In the genomic region with DNA sequence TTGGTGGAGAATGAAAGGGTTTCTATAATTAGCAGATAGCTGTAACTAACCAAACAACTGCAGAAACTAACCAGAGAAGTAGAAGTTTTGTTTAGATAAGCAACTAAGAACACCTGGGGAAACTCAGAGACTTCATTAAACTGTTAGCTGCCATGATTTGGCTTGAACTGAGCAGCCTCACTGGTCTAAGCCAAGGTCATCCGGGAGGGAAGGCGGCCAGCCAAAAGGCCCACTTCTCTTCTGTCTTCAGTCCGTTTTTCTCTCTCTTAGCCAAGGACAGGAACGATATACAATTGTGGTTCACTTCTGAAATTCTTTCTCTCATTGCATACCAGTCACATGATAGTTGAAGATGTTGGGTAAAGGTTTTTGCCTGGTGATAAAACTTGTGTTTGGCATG, we compare ENCODE assay signal across 14 mouse cellular contexts. TPM values are rescaled to one million over a fixed set of nuclear protein-coding genes. Genes with fewer than 3 reads are reported as not detected.
A peak's percentile ranks its signal among the peaks of the same experiment; 100 is the strongest.
DNase-seq lines count a peak whose midpoint lies in the region; ATAC-seq and TF ChIP-seq lines count a peak whose summit lies in the region.
"Had no signal": no experiment of that assay in that cellular context is flagged by ENCODE, and none has a peak within 500 bp of the region (broad histone marks: within the 10 kb centered on the region; RNA-seq: fewer than 3 reads in every experiment).

No protein-coding gene starts in this region.

- H3K4me2 ChIP-seq in kidney, embryonic 14.5 days (replicated peaks; ENCODE audit: low read depth, low read length), result no peak overlapping the region
- H3K4me2 ChIP-seq: forebrain, embryonic 15.5 days; limb, embryonic 15.5 days; midbrain, embryonic 12.5 days; neural tube, embryonic 13.5 days had no signal

- H3K27me3 ChIP-seq in kidney, embryonic 14.5 days (ENCODE audit: control insufficient read depth, insufficient read depth, low read length), result no peaks in the 10 kb centered on the region
- H3K27me3 ChIP-seq: forebrain, embryonic 15.5 days; limb, embryonic 15.5 days; neural tube, embryonic 13.5 days had no signal

- no peak for TF ChIP-seq POLR2A in embryonic fibroblast, embryonic 13.5 days (IDR thresholded peaks at IDR 0.05; ENCODE audit: low read depth, low read length)

- H3K9ac ChIP-seq in kidney, embryonic 14.5 days (ENCODE audit: low read depth, low read length), result no peak overlapping the region
- H3K9ac ChIP-seq: forebrain, embryonic 15.5 days; limb, embryonic 15.5 days; midbrain, embryonic 12.5 days; neural tube, embryonic 13.5 days had no signal

- no peak for DNase-seq in kidney, adult 11 months
- DNase-seq in adipocyte (ENCODE audit: low spot score), result peak; percentile 52
- peak; percentile 80 for DNase-seq in lung, postnatal 10 days
- DNase-seq in left cerebral cortex, adult 18-20 months (ENCODE audit: low spot score in 2 of 2), result no peak
- no peak for DNase-seq in layer of hippocampus, adult 2 months (ENCODE audit: low spot score in 2 of 2)
- no peak for DNase-seq in cerebellum, postnatal 4 days (ENCODE audit: low spot score in 2 of 2)
- DNase-seq: right cerebral cortex, postnatal 14 days had no signal

- peak overlapping the region; percentile 52; the same call in 1 of the 2 replicates for H3K27ac ChIP-seq in kidney, embryonic 14.5 days (ENCODE audit: low read depth, low read length)
- peak overlapping the region; percentile 91 for H3K27ac ChIP-seq in embryonic fibroblast, embryonic 13.5 days (ENCODE audit: insufficient read depth, low read length)
- H3K27ac ChIP-seq in layer of hippocampus, adult 2 months, result no peak overlapping the region
- H3K27ac ChIP-seq: forebrain, embryonic 15.5 days; hindbrain, postnatal 0 days; limb, embryonic 15.5 days; midbrain, embryonic 12.5 days; neural tube, embryonic 13.5 days had no signal

- ATAC-seq in kidney, embryonic 14.5 days (ENCODE audit: low FRiP score, low TSS enrichment), result no peak
- ATAC-seq: forebrain, embryonic 15.5 days; hindbrain, postnatal 0 days had no signal

- peaks cover 62% of the 10 kb centered on the region for H3K4me1 ChIP-seq in kidney, embryonic 14.5 days (ENCODE audit: control insufficient read depth, insufficient read depth, low read length)
- H3K4me1 ChIP-seq in embryonic fibroblast, embryonic 13.5 days (ENCODE audit: control insufficient read depth, insufficient read depth, low read length), result peaks cover 16% of the 10 kb centered on the region

- no peak for TF ChIP-seq CTCF in embryonic fibroblast, embryonic 13.5 days (IDR thresholded peaks at IDR 0.05; ENCODE audit: borderline replicate concordance, insufficient read depth, low read length)
- no peak for TF ChIP-seq CTCF in layer of hippocampus, adult 2 months (conservative IDR thresholded peaks at IDR 0.05)

- WGBS in kidney, embryonic 14.5 days, result 41% methylated on average over 4 of the region's 4 CpGs

- H3K36me3 ChIP-seq in kidney, embryonic 14.5 days (ENCODE audit: control insufficient read depth, insufficient read depth, low read length), result peaks cover 4% of the 10 kb centered on the region; the same call in 1 of the 2 replicates
- H3K36me3 ChIP-seq: forebrain, embryonic 15.5 days; limb, embryonic 15.5 days; midbrain, embryonic 12.5 days; neural tube, embryonic 13.5 days had no signal

- no peak overlapping the region for H3K4me3 ChIP-seq in kidney, embryonic 14.5 days (ENCODE audit: low read length)
- H3K4me3 ChIP-seq in embryonic fibroblast, embryonic 13.5 days (ENCODE audit: insufficient read depth, low read length), result no peak overlapping the region
- H3K4me3 ChIP-seq in layer of hippocampus, adult 2 months, result no peak overlapping the region
- H3K4me3 ChIP-seq: forebrain, embryonic 15.5 days; limb, embryonic 15.5 days; midbrain, embryonic 12.5 days; neural tube, embryonic 13.5 days had no signal

- H3K9me3 ChIP-seq in kidney, embryonic 14.5 days (ENCODE audit: control insufficient read depth, low read length), result no peaks in the 10 kb centered on the region
- H3K9me3 ChIP-seq: forebrain, embryonic 15.5 days; limb, embryonic 15.5 days; midbrain, embryonic 12.5 days; neural tube, embryonic 13.5 days had no signal

RNA-seq across cellular contexts. Expression of a gene that starts 59.9 kb away (rescaled TPM):
- polyA plus RNA-seq in kidney, embryonic 14.5 days (2014; fragmentation: Nextera tagmentation; extraction: Ambion mirVana), result 51.4 and 73.9 TPM in 2 replicates
- 30.9 and 47.2 TPM in 2 replicates for polyA plus RNA-seq in embryonic fibroblast, embryonic 13.5 days (2011; ENCODE audit: insufficient read length, low read depth, missing spikeins)
- 10 to 100 TPM; 30.1 to 30.8 TPM for total RNA-seq in left cerebral cortex, adult 18-20 months (2021)
- 10 to 100 TPM; 32.7 to 41.7 TPM for total RNA-seq in layer of hippocampus, adult 2 months (2021)

Comparison
In these comparisons a context has a peak if more than half of its experiments do, and no peak if none do; other contexts are left out.
1. DNase-seq: peak in adipocyte (single experiment) and lung, postnatal 10 days (single experiment); none in kidney, adult 11 months (single experiment), left cerebral cortex, adult 18-20 months (0 of 2), layer of hippocampus, adult 2 months (0 of 2) and cerebellum, postnatal 4 days (0 of 2).